Mouse (Mus musculus): ENCODE results near the gene Ncf1.

DNA sequence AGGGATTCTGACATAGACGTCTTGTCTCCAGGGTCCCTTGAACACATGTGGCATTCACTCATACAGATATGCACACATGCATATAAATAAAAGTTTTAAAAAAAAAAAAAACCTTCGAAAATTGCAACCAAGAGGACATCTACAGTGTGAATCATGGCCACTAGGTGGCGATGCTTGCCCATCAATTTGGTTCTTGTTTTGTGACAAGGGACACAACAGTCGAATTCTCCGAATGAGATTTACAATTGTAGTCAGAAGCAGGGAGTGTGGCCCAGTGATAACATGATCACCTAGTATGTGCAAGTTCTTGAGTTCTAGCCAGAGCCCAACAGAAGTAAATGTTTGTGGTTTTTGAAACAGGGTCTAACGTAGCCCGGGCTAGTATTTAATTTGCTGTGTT lies 49.6 kb downstream of the Ncf1 start:
- TF ChIP-seq CTCF (IDR thresholded peaks at IDR 0.05; ENCODE audit: low read depth): peak; percentile 89
- TF ChIP-seq EP300 (IDR thresholded peaks at IDR 0.05; ENCODE audit: low read depth): no peak

Data from liver, postnatal 0 days (tissue).